Mouse (Mus musculus): ENCODE data around the gene Olfr96.

The Olfr96 gene

DNA sequence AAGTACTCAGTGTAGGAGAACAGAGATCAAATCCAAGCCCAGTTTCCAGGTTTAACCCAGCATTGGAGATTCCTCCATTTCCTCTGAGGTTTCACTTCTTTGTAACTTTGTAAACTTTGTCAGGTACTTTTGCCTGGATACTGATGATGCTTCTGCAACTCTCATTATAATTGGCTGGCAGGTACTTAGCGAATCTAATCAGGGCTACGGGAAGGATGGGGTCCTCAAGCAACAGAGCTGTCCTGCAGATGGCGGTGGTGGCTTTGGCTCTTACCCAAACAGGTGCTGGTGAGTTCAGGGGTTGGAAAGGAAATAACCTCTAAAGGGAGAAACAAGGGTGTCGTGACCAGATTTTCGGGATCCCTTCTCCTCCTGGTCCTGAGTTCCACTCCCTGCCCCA is 26.8 kb downstream of the Olfr96 start:
- TF ChIP-seq CTCF (conservative IDR thresholded peaks at IDR 0.05; ENCODE audit: low read length), result no peak
- TF ChIP-seq POU5F1 (IDR thresholded peaks at IDR 0.05; ENCODE audit: borderline replicate concordance, low read length), result no peak
- no peak for TF ChIP-seq NANOG (IDR thresholded peaks at IDR 0.05; ENCODE audit: borderline replicate concordance, low read length)
- Histone ChIP-seq H3K36me3 (ENCODE audit: insufficient read depth, low read length) (no peaks in the 10 kb centered on the region), H3K4me3 (replicated peaks; ENCODE audit: low read length) (no peak overlapping the region), H3K27me3 (ENCODE audit: insufficient read depth, low read length) (no peaks in the 10 kb centered on the region), H3K9me3 (ENCODE audit: low read length) (peaks cover 6% of the 10 kb centered on the region), H3K4me1 (replicated peaks; ENCODE audit: low read depth, low read length) (peaks cover 22% of the 10 kb centered on the region)

DNA sequence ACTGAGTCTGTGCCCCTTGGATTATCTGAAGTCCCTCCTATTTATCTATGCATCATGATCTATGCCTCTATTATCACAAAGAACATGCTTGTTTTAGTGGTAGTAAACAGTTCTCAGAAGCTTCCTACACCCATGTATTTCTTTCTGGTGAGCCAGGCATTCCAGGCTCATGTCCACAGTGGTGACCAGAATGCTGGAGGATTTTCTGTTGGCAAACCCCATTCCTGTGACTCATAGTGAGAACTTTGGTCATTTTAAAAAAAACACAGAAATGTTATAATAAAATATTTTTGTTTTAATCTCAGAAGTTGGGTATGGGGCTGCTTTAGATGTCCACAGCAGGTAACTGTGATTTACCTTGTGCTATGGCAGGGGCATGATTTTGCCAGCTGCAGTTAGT is 29.5 kb downstream of the Olfr96 start:
- H3K4me1 ChIP-seq (replicated peaks; ENCODE audit: low read depth, low read length), result peaks cover 22% of the 10 kb centered on the region

DNA sequence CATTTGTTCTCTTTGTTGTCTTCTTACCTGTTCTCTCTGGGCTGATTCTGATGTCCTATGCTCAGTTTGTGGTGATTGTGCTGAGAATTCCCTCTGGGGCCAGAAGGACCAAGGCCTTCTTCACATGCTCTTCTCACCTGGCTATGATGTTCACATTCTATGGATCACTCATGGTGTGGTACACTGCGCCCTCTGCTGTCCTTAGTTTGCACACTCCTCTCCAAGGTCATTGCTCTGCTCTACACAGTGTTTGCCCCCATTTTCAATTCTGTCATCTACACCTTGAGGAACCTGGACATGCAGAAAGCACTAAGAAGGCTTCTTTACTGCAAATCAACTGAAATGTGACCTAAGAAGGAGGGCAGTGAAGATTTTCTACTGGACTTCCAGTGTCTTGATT is 30.6 kb downstream of the Olfr96 start:
- no peaks in the 10 kb centered on the region for H3K9me3 ChIP-seq (ENCODE audit: low read length)
- H3K4me1 ChIP-seq (replicated peaks; ENCODE audit: low read depth, low read length), result peaks cover 13% of the 10 kb centered on the region
- no peaks in the 10 kb centered on the region for H3K27me3 ChIP-seq (ENCODE audit: insufficient read depth, low read length)
- no peak for TF ChIP-seq POU5F1 (IDR thresholded peaks at IDR 0.05; ENCODE audit: borderline replicate concordance, low read length)
- no peak for TF ChIP-seq NANOG (IDR thresholded peaks at IDR 0.05; ENCODE audit: borderline replicate concordance, low read length)
- TF ChIP-seq CTCF (conservative IDR thresholded peaks at IDR 0.05; ENCODE audit: low read length), result peak; percentile 43
- no peaks in the 10 kb centered on the region for H3K36me3 ChIP-seq (ENCODE audit: insufficient read depth, low read length)
- no peak overlapping the region for H3K4me3 ChIP-seq (replicated peaks; ENCODE audit: low read length)

More for the DNA sequence above, 29.5 kb downstream of the Olfr96 start:
- TF ChIP-seq POU5F1 (IDR thresholded peaks at IDR 0.05; ENCODE audit: borderline replicate concordance, low read length), result no peak
- TF ChIP-seq NANOG (IDR thresholded peaks at IDR 0.05; ENCODE audit: borderline replicate concordance, low read length), result no peak
- no peak for TF ChIP-seq CTCF (conservative IDR thresholded peaks at IDR 0.05; ENCODE audit: low read length)
- H3K4me3 ChIP-seq (replicated peaks; ENCODE audit: low read length), result no peak overlapping the region
- H3K36me3 ChIP-seq (ENCODE audit: insufficient read depth, low read length), result no peaks in the 10 kb centered on the region
- H3K27me3 ChIP-seq (ENCODE audit: insufficient read depth, low read length), result no peaks in the 10 kb centered on the region
- no peaks in the 10 kb centered on the region for H3K9me3 ChIP-seq (ENCODE audit: low read length)

DNA sequence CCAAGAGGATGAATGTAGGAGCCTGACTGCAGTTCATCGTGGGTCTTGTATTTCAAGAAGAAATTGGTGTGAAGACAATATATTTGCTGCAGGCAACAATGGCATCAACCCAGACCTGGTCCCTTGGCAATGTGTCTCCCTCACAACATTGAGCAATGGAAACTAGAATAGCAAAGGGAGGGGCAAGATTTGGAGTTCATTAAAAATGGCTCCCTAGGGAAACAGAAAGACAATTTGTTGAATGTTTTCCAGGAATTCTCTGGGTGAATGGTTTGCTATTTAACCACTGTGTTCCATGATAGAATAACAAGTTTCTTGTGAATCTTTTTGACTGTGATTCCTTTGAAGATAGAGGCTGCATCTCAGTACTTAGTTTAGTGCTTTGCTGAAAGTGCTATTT is 43.7 kb downstream of the Olfr96 start, which contains the start of gene Olfr98:
TSS of gene Olfr98 (minus strand) at position 124 of the 400 bp plus-strand sequence.
- no peak within 1 kb of the TSS for H3K4me3 ChIP-seq (replicated peaks; ENCODE audit: low read length)
- no peaks in the 10 kb centered on the region for H3K9me3 ChIP-seq (ENCODE audit: low read length)
- H3K27me3 ChIP-seq (ENCODE audit: insufficient read depth, low read length), result no peaks in the 10 kb centered on the region
- no peaks in the 10 kb centered on the region for H3K4me1 ChIP-seq (replicated peaks; ENCODE audit: low read depth, low read length)
- no peak for TF ChIP-seq NANOG (IDR thresholded peaks at IDR 0.05; ENCODE audit: borderline replicate concordance, low read length)
- no peak for TF ChIP-seq POU5F1 (IDR thresholded peaks at IDR 0.05; ENCODE audit: borderline replicate concordance, low read length)
- TF ChIP-seq CTCF (conservative IDR thresholded peaks at IDR 0.05; ENCODE audit: low read length), result no peak
- no peaks in the 10 kb centered on the region for H3K36me3 ChIP-seq (ENCODE audit: insufficient read depth, low read length)

DNA sequence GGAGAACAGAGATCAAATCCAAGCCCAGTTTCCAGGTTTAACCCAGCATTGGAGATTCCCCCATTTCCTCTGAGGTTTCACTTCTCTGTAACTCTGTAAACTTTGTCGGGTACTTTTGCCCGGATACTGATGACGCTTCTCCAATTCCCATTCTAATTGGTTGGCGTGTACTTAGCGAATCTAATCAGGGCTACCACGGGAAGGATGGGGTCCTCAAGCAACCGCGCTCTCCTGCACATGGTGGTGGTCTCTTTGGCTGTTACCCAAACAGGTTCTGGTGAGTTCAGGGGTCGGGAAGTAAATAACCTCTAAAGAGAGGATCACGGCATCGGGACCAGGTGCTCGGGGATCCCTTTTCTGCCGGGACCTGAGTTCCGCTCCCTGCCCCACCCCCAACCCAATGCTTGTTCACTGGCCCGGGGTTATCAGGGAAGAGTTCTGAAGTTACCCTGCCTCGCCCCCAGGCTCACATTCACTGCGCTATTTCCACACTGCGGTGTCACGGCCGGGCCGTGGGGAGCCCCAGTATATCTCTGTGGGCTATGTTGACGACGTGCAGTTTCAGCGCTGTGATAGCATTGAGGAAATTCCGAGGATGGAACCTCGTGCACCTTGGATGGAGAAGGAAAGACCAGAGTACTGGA is 50.2 kb downstream of the Olfr96 start, which contains the start of gene H2-M3:
TSS of gene H2-M3 (plus strand) at position 163 of the 644 bp plus-strand sequence.
- H3K36me3 ChIP-seq (ENCODE audit: insufficient read depth, low read length), result no peaks in the 10 kb centered on the region
- H3K4me3 ChIP-seq (replicated peaks; ENCODE audit: low read length), result peak within 1 kb of the TSS; percentile 76
- peaks cover 11% of the 10 kb centered on the region; the same call in 1 of the 2 replicates for H3K4me1 ChIP-seq (replicated peaks; ENCODE audit: low read depth, low read length)
- peaks cover 20% of the 10 kb centered on the region for H3K27me3 ChIP-seq (ENCODE audit: insufficient read depth, low read length)
- H3K9me3 ChIP-seq (ENCODE audit: low read length), result no peaks in the 10 kb centered on the region
- TF ChIP-seq NANOG (IDR thresholded peaks at IDR 0.05; ENCODE audit: borderline replicate concordance, low read length) (no peak), CTCF (conservative IDR thresholded peaks at IDR 0.05; ENCODE audit: low read length) (no peak), POU5F1 (IDR thresholded peaks at IDR 0.05; ENCODE audit: borderline replicate concordance, low read length) (no peak)

DNA sequence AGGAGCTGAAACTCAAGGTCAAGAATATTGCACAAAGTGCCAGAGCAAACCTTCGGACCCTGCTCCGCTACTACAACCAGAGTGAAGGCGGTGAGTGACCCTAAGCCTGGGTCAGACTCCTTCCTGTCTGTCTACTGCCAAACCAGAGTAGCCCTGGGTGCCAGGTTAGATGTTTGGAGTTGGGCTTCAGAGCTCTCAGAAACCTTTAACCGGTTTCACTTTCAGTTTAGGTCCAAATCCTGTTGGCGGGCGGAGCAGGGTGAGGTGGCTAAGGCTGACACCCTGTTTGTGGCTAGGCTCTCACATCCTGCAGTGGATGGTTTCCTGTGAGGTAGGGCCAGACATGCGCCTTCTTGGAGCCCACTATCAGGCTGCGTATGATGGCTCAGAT is 50.8 kb downstream of the Olfr96 start:
- H3K27me3 ChIP-seq (ENCODE audit: insufficient read depth, low read length), result peaks cover 20% of the 10 kb centered on the region
- peaks cover 11% of the 10 kb centered on the region; the same call in 1 of the 2 replicates for H3K4me1 ChIP-seq (replicated peaks; ENCODE audit: low read depth, low read length)
- H3K9me3 ChIP-seq (ENCODE audit: low read length), result no peaks in the 10 kb centered on the region
- H3K36me3 ChIP-seq (ENCODE audit: insufficient read depth, low read length), result no peaks in the 10 kb centered on the region
- TF ChIP-seq NANOG (IDR thresholded peaks at IDR 0.05; ENCODE audit: borderline replicate concordance, low read length) (no peak), POU5F1 (IDR thresholded peaks at IDR 0.05; ENCODE audit: borderline replicate concordance, low read length) (no peak)
- peak overlapping the region; percentile 76 for H3K4me3 ChIP-seq (replicated peaks; ENCODE audit: low read length)

DNA sequence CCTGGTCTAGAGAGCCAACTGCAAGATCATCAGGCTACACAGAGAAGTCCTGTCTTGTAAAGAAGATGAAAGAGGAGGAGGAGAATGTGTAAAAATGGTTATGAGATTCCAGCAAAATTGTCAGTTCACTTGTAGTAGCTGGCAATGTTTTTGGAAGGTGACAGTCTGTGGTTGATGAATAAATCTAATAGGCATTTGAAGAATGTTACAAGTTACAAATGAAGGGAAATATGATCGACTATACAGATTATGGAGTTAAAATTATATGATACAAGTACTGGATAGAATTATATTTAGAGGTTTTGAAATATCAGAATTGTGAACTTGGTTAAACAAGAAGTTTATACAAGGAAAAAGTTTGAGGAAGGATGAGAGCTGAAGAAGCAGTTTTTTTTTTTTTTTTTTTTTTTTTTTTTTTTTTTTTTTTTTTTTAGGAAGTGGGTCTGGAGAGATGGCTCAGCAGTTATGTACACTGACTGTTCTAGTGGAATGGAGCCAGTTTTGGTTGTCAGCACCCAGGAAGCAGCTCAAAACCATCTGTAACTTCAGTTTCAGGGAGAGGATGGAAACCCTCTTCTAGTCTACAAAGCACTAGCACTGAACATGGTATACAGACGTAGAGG is 55.8 kb downstream of the Olfr96 start:
- H3K27me3 ChIP-seq (ENCODE audit: insufficient read depth, low read length), result peaks cover 13% of the 10 kb centered on the region
- TF ChIP-seq CTCF (conservative IDR thresholded peaks at IDR 0.05; ENCODE audit: low read length), result no peak
- TF ChIP-seq POU5F1 (IDR thresholded peaks at IDR 0.05; ENCODE audit: borderline replicate concordance, low read length), result no peak
- TF ChIP-seq NANOG (IDR thresholded peaks at IDR 0.05; ENCODE audit: borderline replicate concordance, low read length), result no peak
- no peaks in the 10 kb centered on the region for H3K36me3 ChIP-seq (ENCODE audit: insufficient read depth, low read length)
- no peaks in the 10 kb centered on the region for H3K9me3 ChIP-seq (ENCODE audit: low read length)
- peaks cover 5% of the 10 kb centered on the region; the same call in 1 of the 2 replicates for H3K4me1 ChIP-seq (replicated peaks; ENCODE audit: low read depth, low read length)
- no peak overlapping the region for H3K4me3 ChIP-seq (replicated peaks; ENCODE audit: low read length)
